Mouse (Mus musculus): ENCODE measurements around the gene Nell2.

DNA sequence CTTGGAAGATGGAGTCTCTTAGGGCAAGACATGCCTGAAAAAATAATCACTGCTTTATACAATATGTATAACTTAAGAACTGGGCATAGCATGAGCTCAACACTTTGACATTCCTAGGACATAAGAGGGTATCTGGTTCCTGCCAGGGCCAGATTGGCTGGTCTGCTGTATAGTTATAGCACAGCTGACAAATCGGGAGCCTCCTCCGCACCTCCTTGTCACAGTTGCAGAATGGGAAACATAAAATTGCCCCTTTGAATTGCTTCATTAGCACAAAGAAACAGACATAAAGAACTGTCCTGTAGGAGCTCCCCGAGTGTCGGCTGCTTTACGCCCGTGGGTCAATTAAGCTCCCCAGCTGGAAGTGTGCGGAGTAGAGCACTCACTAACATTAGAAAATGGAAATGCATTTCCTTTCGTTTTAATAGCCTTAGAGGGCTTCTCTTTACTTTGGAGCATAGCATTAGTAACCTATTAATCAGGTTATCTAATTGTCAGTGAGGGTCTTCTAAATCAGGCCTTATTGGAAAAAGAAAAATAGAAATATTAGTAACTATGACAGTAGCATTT lies 473.2 kb downstream of the Nell2 start:
- TF ChIP-seq CTCF (IDR thresholded peaks at IDR 0.05; ENCODE audit: low read depth, low read length) (no peak), POLR2A (IDR thresholded peaks at IDR 0.05; ENCODE audit: borderline replicate concordance, low read depth, low read length) (no peak)
